Mouse (Mus musculus): Measurements from ENCODE around the gene Hacd4.
A peak's percentile ranks its signal among the peaks of the same experiment; 100 is the strongest.

Gene Hacd4

DNA sequence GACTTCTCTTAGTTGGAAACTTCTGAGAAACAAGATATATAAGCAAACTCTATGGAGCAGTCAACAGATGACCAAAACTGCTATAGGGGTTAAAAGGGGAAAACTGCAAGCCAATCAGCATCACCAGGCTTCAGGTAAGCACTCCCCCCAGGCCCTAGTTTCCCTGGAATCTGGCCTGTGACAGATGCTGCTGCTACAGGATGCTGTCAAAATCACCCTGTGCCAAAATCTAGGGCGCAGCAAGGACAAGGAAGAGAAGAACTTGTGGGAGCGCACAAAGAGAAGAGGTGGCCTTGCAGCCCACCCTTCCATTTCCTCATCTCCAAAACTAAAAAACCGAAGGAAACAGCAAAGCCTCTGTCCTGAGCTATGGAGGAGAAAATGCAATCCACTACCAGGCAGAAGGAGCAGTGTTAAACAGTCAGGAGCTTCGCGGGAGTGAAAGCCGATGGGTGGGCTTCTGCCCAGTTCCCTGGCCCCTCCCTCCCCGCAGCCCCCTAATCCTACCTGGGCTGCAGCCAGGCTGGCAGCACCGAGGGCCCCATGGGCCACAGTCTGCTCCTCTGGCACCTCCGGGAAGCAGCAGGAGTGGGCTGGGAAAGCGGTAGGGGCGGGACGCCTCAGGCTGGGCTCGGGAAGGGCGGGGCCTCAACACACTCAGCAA, at the start of gene Hacd4:
TSS of gene Hacd4 (minus strand) at position 603 of the 664 bp plus-strand sequence.
- peak; percentile 31 for DNase-seq (ENCODE audit: low read depth)

DNA sequence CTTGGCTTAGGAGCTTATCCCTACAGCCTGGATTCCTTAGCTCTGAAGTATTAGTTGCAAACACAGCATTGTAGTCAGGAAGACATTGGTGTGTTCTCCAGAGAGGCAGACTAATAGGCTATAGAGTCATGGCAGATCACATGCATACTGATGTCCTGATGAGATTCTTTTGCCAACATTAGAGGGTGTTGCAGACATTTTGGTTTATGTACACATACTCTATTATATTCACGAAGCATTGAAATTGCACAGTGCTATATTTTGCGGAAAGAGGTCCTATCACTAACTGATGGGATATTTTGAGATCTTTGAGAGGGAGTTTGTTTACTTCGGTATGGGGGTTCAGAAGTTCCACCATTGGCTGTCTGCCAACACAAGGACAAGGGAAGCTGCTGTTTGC, 49.4 kb upstream of the Hacd4 start:
- no peak for DNase-seq (ENCODE audit: low read depth)

DNA sequence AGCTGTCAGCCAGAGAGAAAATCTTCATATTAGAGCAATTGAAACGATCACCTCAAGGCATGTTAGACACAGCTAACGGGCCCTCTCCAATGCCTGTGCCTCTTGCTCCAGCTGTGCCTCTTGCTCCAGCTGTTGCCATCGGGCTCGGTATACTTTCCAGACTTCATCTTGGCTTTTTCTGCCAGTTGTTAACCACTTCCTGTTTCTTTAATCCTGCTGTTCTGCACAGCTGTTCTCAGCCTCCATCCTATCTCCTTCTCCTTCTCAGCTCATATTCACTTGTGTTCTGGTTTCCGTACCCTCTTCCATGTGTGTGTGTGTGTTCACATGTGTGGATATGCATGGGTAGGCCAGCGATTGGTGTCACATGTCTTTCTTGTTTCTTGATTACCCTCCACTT, 41.4 kb upstream of the Hacd4 start:
- DNase-seq (ENCODE audit: low read depth) = no peak

DNA sequence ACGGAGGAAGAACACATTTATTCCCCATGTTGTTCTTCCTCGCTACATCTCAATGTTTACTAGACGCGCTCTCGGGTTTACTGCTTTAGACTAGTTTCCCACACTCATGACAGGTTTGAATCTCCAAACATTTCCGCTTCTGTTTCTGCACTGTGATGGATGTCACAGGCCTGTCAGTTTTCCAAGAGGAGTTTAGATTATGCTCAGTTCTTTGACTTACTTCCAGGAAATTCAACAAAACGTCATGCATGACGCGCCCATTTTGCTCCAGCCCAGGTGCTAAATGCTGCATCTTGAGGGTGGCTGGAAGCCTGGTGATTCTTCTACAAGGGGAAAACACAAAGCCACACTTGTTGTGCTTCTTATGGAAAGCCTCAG, 40.1 kb upstream of the Hacd4 start:
- no peak for DNase-seq (ENCODE audit: low read depth)

DNA sequence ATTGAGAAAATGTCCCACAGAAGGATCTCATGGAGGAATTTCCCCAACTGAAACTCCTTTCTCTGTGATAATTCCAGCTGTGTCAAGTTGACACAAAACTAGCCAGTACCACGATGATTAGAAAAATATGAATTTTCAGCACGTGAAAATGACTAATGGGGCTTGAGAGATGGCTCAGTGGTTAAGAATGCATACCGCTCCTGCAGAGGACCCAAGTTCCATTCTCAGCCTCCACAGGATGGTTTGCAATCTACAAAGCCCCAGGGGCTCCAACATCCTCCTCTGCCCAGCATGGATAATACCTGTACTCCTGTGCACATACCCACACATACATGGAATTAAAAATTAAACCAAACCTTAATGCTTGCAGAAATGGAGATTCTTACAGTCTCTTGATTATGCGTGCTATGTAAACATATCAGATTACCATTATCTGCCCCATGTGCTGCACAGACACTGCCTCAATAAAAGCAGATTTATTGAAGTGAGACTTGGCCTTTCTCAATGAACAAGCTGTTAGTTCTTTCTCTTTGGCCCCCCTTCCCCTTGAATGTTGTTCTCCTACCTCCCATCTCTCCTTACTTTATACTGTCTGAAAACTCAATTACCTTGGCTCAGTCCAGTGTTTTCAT, 39.6 kb upstream of the Hacd4 start:
- DNase-seq (ENCODE audit: low read depth) = peak; percentile 58

DNA sequence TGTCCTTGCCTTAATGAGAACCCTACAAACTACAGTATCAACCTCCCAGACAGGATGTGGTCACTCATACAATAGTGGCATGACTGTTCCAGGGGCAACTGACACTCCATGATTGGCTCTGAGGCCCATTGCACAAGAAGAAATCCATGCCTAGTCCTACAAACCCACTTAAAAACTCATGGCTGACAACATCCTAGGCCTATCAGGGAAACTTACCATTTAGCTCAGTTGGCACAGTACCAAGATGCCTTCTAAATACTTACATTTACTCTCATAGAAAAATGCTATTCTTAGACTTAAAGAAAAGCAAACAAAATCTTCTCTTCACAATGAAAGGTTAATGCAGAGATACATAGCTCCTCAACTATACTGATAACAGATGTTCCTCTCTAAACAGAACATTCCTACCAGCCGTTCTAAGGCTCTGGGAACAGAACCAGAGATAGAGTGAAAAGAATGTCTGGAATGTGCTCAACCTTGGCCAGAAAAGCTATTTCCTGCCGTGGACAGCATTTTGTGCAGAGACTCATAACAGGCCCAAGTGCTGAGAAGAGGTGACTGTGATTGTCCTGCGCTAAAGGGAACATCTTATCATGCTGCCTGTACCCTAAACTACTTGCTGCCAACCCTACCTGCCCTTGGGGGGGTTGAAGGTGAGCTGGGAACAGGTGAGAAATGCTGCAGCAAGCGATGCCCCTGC, 37.9 kb upstream of the Hacd4 start:
- peak; percentile 79 for DNase-seq (ENCODE audit: low read depth)

DNA sequence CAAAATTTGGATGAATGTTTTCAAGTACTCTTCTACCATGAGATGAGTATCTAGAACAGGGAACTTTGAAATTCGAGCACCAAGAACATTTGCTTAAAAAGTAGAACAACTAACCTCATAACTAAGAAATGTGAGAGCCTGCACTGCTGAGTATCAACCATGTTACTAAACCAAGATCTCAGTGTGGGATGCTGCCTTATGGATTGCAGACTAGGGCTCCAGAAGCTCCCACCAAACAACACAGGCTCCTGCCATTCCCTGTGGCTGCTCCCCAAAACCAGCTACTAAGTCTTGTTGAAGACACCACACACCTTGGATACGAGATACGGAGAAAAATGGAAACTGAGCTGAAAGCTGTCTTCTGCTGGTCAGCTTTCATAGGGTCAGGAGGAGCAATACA, 37.4 kb upstream of the Hacd4 start:
- no peak for DNase-seq (ENCODE audit: low read depth)

DNA sequence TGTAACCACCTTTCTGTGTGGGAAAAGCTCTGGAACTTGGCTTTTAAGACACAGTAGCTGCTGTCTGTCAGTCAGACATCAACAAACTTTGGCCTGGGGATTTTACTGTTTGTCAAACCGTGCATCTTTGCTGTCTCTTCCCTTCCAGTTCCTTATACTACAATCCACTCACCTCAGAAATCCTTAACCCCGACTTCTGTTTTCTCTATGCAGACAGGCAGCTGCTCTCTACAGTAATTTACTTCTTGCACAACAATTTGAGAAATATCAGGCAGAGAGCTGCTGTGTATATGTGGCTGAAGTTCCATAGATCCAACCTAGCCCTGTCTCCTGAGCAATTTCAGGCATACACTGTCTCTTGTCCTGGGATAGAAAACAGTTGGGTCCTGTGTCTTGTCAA, 32.8 kb upstream of the Hacd4 start:
- DNase-seq (ENCODE audit: low read depth) = no peak

DNA sequence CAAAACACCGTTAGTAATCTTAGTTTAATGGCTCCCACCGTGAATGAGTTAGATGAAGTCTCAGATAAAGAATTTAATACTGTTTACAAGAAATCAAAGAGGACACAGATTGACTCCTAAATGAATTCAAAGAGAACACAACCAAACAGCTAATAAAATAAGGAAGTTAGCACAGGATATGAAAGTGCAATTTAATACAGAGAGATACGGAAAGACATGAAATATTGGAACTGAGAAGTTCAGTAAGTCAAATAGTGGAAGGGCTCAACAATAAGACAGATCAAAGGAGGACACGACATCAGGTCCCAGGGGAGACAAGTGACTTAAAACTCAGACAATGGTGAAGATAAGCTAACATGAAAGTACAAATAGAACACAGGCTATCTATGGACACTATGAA, 25.8 kb upstream of the Hacd4 start:
- no peak for DNase-seq (ENCODE audit: low read depth)

DNA sequence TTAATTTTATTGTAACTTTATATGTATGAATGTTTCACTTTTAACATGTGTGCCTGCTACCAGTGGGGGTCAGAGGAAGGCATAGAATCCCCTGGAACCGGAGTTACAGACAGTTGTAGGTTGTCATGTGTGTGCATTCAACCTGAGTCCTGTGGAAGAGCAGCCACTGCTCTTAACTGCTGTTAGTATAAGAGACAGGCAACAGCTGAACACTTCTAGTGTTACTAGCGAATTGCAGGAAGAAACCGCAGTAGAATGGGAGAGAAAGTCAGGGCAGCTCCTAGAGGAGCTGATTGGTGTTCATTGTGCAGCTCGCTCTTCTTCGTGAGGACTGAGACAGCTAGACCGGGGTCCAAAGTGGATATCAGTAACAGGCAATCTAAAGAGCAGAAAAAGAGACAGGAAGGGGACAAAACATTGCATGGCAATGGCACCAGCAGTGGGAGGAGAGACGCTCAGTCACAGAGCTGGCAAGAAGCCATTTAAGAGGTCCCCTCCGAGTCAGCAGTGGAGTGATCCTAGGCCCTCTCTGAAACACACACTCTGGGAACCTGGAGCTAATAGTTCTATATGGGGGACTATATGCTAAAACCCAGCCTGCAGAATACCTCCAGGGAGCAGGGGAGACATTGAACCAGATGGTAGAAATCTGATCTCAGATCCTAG, 24.4 kb upstream of the Hacd4 start:
- peak; percentile 22 for DNase-seq (ENCODE audit: low read depth)

DNA sequence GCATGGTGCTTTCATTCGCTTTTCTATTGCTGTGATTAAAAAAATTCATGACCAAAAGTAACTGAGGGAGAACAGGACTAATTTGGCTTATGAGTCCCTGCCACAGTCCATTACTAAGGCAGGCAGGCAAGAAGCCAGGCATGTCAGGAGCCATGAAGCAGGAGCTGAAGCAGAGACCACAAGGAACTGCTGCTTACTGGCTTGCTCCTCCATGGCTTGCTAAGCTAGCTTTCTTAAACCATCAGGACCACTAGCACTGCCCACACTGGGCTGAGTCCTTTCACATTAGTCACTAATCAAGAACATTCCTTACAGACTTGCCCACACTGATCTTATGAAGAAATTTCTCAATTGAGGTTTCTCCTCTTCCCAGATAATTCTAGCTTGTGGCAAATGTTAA, 23.8 kb upstream of the Hacd4 start:
- DNase-seq (ENCODE audit: low read depth) = peak; percentile 83

DNA sequence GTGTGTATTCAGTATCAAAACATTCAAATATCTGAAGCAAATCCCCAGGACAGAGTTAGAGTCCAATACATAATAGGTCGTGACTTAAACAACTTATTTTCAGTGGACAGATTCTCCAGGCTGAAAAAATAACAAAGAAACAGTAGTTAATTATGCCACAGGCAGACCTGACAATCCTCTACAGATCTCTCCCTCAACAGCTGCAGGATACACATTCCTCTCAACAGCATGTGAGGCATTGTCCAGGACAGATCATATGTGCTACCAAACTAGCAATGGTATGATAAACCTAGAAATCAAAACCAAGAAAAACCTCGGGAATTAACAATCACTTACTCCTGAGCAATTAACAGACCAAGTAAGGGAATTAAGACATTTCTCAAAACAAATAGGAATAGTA, 22.6 kb upstream of the Hacd4 start:
- DNase-seq (ENCODE audit: low read depth) = no peak

DNA sequence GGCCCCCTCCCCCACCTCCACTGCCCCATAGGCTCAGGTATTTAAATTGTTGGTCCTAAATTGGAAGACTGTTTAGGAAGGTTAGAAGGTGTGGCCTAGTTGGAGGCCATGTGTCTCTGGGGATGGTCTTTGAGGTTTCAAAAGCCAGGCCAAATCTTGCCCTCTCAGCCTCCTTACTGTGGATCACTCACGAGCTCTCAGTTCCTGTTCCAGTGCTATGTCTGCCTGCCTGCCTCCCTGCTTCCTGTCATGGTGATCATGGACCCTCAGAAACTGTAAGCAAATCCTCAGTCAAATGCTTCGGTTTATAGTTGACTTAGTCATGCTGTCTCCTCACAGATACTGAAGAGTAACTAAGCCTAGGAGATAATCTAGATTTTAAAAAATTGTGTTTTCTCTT, 19.9 kb upstream of the Hacd4 start:
- DNase-seq (ENCODE audit: low read depth) = no peak

DNA sequence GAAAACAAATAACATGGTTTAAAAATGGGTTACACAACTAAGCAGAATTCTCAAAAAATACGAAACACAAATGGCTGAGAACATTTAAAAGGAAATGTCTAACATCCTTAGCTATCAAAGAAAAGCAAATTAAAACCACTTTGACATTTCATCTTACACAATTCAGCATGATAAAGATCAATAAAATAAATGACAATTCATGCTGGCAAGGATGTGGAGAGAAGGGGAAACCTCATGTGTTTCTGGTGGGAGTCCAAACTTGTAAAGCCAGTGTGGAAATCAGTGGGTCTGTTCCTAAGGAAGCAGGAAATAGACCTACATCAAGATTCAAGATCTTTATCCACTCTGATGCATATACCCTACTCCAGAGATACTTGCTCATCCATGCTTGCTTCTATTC, 19.4 kb upstream of the Hacd4 start:
- DNase-seq (ENCODE audit: low read depth) = no peak

DNA sequence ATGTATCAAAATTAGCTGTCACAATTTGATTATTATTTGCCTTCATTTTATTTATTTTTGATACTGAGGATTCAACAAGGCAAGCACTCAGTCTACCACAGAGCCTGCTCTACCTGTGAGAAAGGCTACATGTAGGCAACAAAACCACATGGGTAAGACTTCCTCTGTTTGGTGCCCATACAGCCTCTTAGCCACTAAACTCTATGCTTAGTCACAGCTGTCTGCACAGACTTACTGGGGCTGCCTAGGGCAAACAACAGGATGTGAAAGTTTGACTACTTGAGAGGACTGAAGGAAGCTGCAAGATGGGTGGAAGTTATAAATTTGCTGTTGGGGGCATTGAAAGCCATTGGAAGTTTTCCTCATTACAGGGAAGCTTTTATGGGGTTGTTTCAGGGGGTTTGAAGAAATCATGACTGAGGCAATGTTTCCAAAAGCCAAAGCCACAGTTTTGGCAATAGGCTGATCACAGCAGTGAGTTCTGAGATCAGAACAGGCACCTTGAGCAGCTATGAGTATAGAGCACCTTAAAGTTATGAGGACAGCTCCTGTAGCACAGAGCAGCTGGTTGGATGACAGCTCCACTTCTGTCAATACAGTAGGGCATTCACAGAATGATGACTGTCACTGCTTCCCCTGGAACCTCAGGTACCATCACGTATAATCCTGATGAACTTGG, 11.5 kb upstream of the Hacd4 start:
- DNase-seq (ENCODE audit: low read depth) = no peak

DNA sequence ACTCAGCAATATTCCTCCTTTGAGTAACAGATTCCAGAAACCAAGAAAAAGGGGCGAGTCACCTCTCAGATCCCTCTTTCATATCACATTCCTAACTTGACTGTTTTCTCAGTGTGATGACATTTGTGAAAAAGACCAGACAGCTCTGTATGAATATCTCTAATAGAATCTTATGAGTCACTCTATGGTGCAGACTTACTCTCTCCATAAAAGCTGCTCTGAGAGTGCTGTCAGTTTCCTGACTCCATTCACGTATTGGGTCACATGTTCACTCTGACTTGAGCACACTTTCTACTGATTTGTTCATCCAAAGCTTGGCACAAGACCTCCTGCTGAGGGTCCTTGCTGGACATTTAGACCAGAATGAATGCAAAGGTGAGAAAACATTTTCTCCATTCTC, 10.2 kb upstream of the Hacd4 start:
- DNase-seq (ENCODE audit: low read depth) = peak; percentile 53

DNA sequence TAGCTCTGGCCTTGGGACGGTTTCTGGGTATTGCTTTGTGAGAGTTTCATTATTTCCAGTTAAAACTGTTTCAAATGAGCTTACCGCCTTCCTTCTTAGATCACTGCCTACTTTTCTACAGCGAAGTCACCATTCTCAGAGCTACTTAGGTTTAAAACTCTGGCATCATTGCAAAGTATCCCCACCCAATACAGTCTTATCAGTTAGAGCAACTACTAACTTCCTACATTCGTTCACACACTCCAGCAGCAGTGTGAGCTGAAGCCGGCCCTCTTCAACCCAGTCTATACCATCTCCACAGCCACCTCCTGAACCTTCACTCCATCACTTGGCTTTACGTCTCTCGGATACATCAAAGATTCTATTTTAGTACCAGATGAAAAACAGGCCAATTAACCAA, 2.1 kb upstream of the Hacd4 start:
- DNase-seq (ENCODE audit: low read depth) = no peak

DNA sequence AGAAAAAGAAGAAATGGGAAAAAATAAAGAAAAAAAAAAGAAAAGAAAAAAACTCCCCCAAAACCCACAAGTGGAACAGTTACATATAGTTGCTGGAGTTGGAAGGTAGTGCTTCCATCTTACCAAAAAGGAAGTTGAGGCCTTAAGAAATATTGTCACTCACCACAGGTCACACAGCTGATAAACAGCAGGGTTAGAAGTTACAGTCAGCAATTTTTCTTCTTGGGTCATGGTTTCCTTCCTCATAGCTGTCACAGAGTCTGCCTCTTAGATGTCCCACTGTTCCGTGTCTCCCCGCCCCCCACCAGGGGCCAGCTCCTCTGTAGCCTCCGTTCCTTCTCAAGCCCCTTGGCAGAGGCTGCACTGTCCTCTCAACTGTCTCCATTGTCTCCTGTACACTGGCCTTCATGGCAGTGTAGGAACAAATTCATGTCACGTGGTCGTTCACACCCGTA, 968 bp upstream of the Hacd4 start:
- no peak for DNase-seq (ENCODE audit: low read depth)

DNA sequence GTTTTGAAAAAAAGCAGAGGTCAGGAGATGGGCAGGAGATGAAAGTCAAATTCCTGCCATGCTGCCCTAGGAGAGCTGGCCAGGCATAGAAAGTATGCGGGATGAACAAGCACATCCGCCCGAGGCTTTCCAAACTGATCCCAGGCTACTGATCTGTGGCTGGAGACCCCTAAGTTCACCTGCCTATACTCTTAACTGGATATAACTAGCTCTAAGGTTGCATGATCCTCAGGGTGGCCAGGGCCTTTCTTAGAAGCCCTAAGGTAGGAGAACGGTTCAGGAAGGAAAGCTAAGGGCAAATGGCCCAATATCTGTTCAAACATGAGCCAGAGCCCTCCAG, 232 bp upstream of the Hacd4 start:
- DNase-seq (ENCODE audit: low read depth) = no peak

DNA sequence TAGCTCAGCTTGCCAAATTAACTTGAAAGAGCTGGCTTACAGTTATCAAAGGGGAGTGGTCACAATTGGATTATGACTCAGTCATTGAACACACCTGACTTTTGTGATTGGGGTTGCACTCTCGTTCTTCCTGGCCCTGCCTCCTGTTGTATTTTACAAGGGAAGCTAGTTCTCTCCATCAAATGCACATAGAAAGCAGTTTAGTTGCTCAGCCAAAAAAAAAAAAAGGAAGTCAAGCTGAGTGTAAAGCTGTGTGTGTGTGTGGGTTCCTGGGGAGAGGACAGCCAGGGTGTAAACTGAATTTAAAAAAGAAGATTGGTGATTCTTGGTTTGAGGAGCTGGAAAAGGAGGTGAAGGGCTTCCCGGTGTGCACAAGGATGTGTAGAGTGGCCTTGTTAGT, 811 bp downstream of the Hacd4 start:
- no peak for DNase-seq (ENCODE audit: low read depth)

DNA sequence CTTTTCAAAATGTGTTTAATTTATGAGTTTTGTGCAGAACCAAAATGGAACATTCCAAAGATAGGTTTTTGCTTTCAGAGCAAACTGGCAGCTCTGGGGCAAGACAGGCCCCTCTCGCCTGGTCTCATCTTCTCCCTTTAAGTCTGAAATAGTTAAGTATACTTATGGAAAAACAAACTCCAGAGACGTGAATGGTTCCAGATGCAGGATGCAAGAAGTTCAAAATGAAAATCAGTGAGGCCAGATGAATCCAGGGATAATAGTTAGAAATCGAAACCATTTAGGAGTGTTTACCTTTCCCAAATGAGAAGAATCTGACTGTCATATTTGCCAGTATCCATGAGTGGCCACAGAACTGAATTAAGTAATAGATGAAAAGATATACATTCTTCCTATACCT, 1.6 kb downstream of the Hacd4 start:
- no peak for DNase-seq (ENCODE audit: low read depth)

DNA sequence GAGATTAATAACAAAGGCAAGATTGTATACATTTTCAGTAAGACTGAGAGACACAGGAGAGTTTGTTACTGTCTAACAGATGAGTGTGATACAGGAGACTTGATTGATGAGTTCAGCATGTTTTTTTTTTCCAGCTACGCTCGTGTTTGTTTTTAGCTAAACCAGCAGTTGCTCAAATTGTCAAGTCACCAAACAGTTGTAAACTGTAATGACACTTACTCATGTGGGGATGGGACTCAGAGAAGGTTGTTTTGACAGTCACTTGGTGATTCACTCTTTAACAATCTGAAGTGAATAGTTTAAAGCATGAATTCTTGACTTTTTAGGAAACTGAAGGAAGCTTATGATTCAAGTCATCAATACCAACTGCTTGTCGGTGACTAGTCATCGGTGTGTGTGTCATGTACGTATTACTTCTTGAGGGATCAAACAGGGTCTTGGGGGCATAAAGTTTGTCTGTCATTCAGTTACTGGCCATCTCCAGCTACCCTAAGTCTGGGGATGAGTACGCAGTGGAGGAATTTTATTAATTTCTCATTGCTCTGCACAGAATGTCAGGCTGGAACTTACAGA, 2.0 kb downstream of the Hacd4 start:
- DNase-seq (ENCODE audit: low read depth) = peak; percentile 53
